Mouse (Mus musculus): ENCODE measurements around the gene Mrpl19.

- TF ChIP-seq POLR2A (IDR thresholded peaks at IDR 0.05; ENCODE audit: control insufficient read depth, extremely low read depth, insufficient read depth, low read length, poor library complexity) (no peak), CTCF (IDR thresholded peaks at IDR 0.05; ENCODE audit: borderline replicate concordance, control insufficient read depth, extremely low read depth, insufficient read depth, low read length, poor library complexity) (no peak)
Measured at GRCm38 (mm10) chr6:81957992-81958391, 7.8 kb downstream of the Mrpl19 start.
